Mouse (Mus musculus): ENCODE measurements at regions not wholly inside any gene's neighbourhood (a gene's known extent, or its start where the extent isn't known, plus 50 kb on each side); places are given as distances from the start of the nearest gene placed in this dataset.

- TF ChIP-seq CTCF (IDR thresholded peaks at IDR 0.05; ENCODE audit: insufficient read depth, low read length) = no peak
- no peak for TF ChIP-seq POLR2A (IDR thresholded peaks at IDR 0.05; ENCODE audit: borderline replicate concordance, extremely low read depth, low read depth, low read length)
Measured at GRCm38 (mm10) chr3:143036108-143036507, 154.3 kb upstream of the Pkn2 start.
